Mouse (Mus musculus) right cerebral cortex, adult 18-20 months (tissue): ENCODE data around the gene Gm20388.

Source experiments
- DNase-seq: peaks from one replicate; pipeline ENCODE4 v3.0.0; 2022; ENCODE audit warnings: mixed read lengths

Gene Gm20388

GRCm38 (mm10) chr8:121544936-121545335, 1634.3 kb downstream of the Gm20388 start:
- DNase-seq: no peak

GRCm38 (mm10) chr8:121547132-121547531, 1636.5 kb downstream of the Gm20388 start:
- DNase-seq: peak; percentile 69

GRCm38 (mm10) chr8:121550056-121550455, 1639.4 kb downstream of the Gm20388 start:
- no peak for DNase-seq

DNA sequence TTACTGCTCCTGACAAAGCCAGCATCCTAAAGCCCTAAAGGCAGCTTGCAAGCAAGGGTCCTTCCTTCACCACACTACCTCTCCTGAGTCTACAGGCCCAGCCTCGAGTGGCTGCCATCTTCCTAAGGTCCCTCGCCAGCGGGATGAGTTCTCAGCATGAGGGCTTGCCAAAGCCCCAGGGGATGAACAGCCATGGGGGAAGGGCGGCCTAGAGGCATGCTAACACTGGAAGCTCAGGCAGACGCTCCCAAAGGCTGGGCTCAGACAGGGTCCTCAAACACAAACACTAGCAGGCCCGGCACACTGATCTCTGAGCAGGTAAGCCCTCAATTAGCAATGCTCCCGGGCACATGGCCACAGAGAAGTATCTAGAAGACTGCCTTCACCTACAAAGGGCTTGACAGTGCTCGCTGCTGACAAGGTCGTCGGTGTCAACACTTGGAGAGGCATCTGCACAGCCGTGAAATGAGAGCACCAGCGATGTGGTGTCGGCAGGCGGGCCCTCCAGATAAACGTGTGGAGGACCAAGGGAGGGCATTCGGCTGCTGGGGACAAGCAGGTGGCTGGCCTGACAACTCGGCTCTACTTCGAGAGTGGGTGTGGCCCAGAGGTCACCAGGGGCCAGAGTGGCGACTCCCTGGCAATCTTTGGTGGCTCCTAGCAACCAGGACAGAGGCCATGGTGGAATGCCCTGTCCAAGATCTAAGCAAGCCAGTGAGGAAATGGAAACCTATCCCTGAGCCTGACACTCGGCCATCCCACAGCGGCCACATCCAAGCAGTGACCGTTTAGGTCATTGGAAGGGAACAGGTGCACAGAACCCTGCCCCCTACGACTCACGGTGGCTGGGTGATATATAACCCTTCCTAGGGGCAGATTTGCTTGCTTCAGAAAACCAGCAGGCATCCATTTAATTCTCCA, 1640.7 kb downstream of the Gm20388 start:
- DNase-seq: no peak

GRCm38 (mm10) chr8:121552506-121552905, 1641.9 kb downstream of the Gm20388 start:
- DNase-seq: no peak

DNA sequence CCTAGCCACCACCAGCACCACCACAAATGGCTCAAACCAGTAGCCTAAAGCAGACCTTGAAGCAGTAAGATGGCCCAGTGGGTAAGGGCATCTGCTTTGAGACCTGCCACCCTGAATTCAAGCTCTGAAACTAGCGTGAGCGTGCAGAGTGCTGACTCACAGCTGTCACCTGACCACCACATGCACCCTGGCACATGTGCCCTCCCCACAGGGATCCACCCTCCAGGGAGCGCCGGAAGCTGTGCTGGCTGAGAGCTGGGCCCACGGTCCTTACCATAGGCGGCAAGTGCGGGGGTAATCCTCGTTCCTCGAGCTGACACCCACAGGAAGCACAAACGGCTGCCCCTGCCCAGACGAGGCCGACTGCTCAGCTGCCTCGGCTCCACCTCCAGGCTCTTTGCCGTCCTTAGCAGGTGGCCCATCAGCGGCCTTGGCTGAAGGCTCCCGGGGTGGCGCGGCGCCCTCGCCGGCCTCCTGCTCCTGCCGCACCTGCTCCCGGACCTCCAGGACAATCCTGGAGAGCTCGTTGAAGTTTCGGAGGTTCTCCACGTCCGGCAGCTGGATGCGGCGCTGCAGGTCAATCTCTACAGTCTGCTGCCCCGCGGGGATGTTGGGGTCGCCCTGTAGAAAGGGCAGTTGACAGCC, 1643.3 kb downstream of the Gm20388 start:
- peak; percentile 30 for DNase-seq

- DNase-seq: no peak
Measured at GRCm38 (mm10) chr8:121557746-121558145, 1647.1 kb downstream of the Gm20388 start.

GRCm38 (mm10) chr8:121558538-121558937, 1647.9 kb downstream of the Gm20388 start:
- DNase-seq: no peak

GRCm38 (mm10) chr8:121559801-121560200, 1649.2 kb downstream of the Gm20388 start:
- no peak for DNase-seq

DNA sequence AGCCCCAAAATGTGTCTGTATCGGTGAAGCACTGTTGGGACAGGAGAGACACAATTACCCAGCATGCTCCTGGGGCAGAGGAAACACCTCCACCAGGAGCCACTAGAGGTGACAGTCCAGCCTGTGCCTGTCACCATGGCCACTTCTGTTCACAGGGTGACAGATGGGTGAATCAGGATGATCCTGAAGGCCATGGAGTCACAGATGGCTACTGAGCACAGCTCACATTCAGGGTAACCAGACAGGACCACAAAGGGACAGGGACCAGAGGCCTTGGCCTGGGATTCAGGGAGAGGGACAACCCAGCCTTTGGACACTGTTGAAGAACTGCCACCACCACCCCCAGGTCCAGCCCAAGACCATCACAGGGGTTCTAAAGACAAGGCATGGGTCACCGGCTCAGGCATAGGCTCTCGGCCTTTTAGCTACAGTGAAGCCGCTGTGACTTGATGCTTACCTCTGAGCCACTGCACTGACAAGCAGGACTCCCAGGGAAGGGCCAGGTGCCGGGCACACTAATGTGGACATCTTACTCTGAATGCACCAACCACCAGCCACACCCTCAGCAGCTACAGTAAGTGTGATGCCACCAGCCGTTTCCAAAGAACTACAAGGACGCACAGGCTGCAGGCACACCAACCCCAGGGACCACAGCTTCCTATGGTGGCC, 1649.9 kb downstream of the Gm20388 start:
- no peak for DNase-seq

DNA sequence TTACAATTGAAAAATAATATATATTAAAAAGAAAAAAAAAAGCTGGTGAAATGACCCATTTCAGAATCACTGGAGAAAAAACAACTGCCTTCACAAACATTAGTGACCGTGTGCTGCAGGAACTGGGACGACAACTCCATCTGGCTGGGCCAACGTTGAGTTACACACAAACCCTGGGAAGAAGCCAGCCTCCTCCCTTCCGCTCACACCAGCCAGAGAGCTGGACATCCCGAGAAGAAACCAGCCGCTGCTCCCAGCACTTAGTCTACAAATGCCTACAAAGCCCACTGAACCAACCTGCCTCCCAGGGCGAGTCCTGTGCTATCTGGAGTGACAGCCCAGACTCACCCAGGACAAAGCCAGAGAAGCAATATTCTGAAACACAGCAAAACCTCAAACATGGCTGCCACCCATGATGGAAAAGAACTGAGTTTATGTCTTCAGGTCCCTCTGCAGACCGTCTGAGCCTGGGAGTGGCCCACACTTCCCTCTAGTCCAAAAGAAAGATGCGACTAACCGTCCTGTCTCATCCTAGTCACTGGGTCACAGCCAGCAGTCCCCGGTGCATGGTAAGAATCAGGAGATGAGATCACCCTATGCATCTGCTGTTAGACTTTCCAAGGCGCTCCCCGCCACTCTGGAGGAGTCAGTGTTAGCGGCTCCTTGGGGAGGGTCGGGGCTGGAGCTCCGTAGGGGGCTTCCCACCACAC, 1651.2 kb downstream of the Gm20388 start:
- DNase-seq: peak; percentile 36

DNA sequence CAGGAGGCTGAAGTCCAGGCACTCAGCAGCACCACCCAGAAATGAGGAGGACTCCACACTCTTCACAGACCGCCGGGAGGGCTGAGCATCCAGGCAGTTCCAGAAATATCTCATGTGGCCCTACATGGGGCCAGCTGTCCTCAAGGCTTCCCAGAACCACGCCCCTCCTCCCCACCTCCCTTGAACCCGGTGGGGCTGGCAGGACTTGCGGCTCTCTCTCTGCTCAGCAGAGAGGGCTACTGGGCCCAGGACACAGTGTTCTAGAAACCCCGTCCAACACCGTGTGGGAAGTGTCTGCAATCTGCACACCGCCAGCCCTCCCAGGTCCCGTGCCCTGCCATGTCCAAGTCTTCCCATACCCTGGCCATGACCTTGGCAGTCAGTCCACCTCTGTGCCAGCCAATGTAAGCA, 1652.3 kb downstream of the Gm20388 start:
- peak; percentile 30 for DNase-seq

- DNase-seq: no peak
Measured at GRCm38 (mm10) chr8:121563701-121564100, 1653.1 kb downstream of the Gm20388 start.

DNA sequence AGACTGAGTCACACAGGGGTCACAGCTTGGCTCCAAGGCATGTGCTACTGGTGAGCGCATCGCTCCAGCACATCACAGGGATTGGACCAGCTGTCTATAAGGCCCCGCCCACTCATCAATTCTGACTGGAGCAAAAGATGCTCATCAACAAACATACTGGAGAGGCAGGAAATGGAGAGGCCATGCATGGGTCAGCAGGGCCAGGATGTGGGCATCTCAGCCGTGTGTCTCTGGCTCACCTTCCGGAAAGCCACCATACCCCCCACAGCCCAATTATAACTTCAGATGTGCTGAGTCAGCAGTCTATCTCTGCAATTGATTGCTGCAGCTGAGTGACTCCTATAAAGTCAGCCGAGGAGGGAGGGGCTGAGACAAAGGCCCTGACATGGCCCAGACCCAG, 1657.7 kb downstream of the Gm20388 start:
- DNase-seq: no peak

DNA sequence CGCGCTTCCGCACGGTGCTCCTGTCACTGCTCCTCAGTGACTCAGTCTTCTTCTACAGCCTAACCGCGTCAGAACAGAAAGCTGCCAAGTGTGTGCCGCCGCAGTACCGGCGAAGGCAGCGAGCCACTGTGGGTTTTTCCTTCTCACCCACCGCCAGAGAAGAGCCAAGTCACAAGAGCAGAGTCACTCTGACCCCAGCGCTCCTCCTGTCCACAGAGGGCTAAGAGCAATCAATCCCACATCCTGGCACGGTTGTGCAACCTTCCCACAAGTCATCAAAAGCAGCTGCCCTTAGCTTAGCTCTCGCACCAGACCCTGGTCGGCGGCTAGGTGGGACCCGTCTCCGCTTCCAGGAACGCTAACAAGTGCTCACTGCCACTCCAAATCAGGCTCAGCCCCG, 1659.7 kb downstream of the Gm20388 start:
- DNase-seq: peak; percentile 55

DNA sequence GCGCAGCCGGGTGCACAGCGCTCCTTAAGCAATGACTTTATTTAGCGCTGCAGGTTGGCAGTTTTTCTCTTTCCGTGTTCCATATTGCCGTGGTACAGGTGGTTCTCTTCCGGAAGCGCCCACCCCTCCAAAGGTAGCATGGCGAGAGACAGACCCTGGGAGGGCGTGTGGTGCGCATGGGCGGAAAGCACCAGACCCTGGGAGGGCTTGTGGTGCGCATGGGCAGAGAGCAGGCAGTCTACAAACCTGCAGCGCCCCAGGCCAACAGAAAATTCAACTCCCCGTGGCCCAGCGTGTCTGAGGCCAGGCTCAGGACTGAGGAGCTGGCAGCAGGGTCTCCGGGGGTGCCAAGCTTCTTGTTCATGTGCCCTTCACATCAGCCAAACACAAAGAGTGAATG, 1660.2 kb downstream of the Gm20388 start:
- no peak for DNase-seq

DNA sequence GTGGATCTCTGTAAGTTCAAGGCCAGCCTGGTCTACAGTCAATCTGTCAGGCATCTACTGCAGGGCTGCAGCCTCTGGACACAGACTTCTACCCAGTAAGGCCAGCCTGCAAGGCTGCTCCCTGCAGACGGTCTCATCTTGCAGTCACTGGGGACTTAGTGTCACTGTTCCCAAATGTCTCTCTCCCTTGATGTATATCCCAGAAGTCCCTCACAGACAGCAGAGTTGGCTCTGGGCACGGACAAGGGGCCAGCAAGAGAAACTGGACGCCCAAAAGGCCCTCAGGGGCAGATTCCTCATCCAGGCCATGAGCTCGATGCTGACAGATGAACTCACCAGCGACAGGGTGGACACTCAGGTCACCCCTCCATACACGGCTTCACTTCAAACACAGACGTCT, 1661.5 kb downstream of the Gm20388 start:
- no peak for DNase-seq

DNA sequence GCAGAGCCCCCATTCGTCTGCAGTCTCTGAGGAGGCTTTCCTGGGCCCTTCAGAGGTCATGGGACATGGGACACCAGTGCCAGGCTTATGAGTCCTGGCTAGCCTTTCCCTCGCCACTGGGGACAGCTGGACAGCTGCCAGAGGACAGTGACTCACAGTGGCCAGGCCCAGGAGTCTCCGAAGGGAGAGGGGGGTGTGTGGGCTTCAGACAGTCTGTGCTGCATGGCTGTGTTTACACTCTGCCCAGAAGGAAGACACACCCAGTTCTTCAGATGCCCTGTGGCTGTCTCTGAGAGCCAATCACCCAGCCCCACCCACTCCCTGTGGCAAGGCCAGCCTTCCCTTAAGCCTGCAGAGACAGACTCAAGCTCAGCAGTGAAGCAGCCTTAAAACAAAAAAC, 1662.6 kb downstream of the Gm20388 start:
- no peak for DNase-seq

DNA sequence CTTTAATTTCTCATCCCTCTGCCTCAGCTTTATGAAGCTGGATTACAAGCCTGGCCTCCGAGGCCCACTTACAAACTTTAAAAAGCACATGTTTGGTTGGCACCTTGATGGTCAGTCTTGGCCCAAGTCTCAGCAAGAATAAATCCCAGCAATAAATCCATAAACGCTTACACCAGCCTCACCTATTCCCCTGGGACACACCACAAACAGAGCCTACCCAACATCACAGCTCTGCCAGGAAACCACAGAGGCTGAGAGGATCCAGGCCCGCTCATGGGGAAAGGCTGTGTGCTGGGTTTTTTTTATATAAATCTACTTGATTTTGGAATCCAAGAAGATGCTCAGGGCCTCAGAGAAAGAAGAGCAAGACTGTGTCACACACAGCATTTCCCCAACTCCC, 1665.0 kb downstream of the Gm20388 start:
- DNase-seq: no peak

DNA sequence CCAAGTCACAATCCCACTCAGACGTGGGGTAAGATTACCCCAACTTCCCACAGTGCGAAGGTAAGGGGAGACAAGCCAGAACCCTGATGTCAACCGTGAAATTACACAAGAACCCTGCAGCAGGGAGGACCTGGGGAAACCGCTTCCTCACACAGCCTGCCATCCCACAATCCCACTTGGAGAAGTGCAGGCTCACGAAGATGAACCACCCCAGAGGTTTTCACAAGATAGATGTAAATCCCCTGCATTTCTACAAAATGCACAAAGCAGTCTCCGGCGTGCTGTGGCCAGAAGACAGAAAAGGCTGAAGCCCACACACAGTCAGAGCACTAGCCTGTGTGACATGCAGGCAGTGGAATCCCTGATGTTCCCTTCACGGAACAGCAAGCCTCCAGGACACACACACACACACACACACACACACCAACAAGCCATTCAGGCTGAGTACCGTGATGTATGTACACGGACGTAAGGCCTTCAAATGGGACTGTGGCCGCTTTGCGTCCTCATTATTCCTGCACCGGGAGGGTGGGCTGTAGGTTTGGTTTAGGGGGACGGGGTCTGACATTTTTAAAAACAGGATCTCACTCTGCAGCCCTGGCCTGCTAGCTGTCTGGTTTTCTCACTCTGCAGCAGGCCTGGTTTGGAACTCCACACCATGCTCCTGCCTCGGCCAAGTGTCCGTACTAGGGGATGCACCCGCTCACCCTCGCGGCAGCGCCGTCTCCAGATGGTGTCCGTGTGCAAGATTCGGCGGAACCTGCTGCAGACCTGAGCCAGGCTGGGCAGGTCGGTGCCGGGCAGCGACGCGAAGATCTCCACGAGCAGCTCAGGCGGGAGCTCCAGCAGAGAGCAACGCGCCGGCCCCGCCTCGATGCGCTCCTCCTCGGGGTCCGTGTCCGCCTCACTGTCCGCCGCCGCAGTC, 1667.4 kb downstream of the Gm20388 start:
- no peak for DNase-seq

GRCm38 (mm10) chr8:121578676-121579451, 1668.2 kb downstream of the Gm20388 start, which contains the start of gene Fbxo31:
TSS of gene Fbxo31 (minus strand) at chr8:121578806.
- peak; percentile 95 for DNase-seq
